Mouse (Mus musculus) hindbrain, embryonic 12.5 days (tissue): ENCODE measurements at regions not wholly inside any gene's neighbourhood (a gene's known extent, or its start where the extent isn't known, plus 50 kb on each side); places are given as distances from the start of the nearest gene placed in this dataset.

Experiments
- ATAC-seq: fragments of 200-750 bp; cut with Nextera tagmentation; 2 replicates; pipeline ENCODE4 v1.8.0; 2017; ENCODE audit warnings: moderate TSS enrichment; ENCODE audit not compliant: low FRiP score
- H3K27ac ChIP-seq: fragments of 300-500 bp; sonication (generic); 2 replicates; pipeline ENCODE4 v1.5.1; 2016; ENCODE audit warnings: mild to moderate bottlenecking
- H3K27me3 ChIP-seq: fragments of 300-500 bp; sonication (generic); 2 replicates; pipeline ENCODE4 v1.6.1; 2016; ENCODE audit warnings: mild to moderate bottlenecking
- H3K36me3 ChIP-seq: fragments of 300-500 bp; sonication (generic); 2 replicates; pipeline ENCODE4 v1.6.1; 2016; ENCODE audit warnings: mild to moderate bottlenecking
- H3K4me1 ChIP-seq: fragments of 300-500 bp; sonication (generic); 2 replicates; pipeline ENCODE4 v1.6.1; 2016
- H3K4me2 ChIP-seq: fragments of 300-500 bp; sonication (generic); replicated peaks from 2 replicates; pipeline ENCODE4 v1.6.1; 2016; ENCODE audit warnings: mild to moderate bottlenecking
- H3K4me3 ChIP-seq: fragments of 300-500 bp; sonication (generic); 2 replicates; pipeline ENCODE4 v1.5.1; 2016; ENCODE audit warnings: mild to moderate bottlenecking
- H3K9ac ChIP-seq: fragments of 300-500 bp; sonication (generic); 2 replicates; pipeline ENCODE4 v1.6.1; 2016; ENCODE audit warnings: mild to moderate bottlenecking, moderate library complexity
- H3K9me3 ChIP-seq: fragments of 300-500 bp; sonication (generic); replicated peaks from 2 replicates; pipeline ENCODE4 v1.6.1; 2016; ENCODE audit warnings: mild to moderate bottlenecking
- WGBS: fragments of 180-500 bp; shearing (Covaris S2); methylation state at CpG from one replicate; pipeline ENCODE4 v1.1.7; 2016; 5-methylcytosine and 5-hydroxymethylcytosine counted together

DNA sequence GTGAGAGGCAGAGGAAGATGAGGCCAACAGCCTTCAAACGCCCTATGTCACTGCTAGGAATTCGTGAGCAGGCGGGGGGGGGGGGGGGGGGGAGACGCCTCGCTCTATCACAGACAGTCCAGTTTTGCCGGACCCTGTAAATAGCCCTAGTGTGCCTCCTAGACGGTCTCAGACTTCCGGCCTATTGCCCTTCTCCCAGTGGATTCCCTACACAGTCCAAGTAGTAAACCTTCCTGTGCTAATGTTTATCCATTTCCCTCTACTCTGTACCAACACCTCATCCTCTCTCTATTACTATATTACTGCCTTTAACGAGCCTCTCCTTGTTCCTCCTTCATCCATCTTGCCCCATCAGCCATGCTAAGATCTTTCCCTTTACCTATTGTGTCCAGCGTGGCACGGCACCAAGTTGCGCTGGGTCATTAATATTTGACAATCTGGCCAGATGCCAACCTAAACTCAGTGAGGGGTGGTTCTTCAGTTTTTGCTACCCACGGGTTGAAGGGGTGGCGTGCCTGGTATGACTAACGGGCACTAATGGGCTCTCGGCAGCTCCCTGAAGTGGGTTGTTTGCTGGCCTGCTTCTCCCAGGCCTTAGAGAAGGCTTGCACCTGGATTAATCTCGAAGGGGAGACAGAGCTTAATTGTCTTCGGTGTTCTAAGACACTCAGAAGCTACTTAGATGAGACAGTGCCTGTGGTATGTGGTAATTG lies 220.0 kb upstream of the Tmem45b start:
- no peaks in the 10 kb centered on the region for H3K36me3 ChIP-seq
- no peak overlapping the region for H3K27ac ChIP-seq
- ATAC-seq = no peak
- peaks cover 17% of the 10 kb centered on the region for H3K27me3 ChIP-seq
- H3K9ac ChIP-seq = no peak overlapping the region
- WGBS = 51% methylated on average over 14 of the region's 18 CpGs
- H3K9me3 ChIP-seq = no peaks in the 10 kb centered on the region
- H3K4me3 ChIP-seq = no peak overlapping the region
- peaks cover 35% of the 10 kb centered on the region for H3K4me1 ChIP-seq
- H3K4me2 ChIP-seq = no peak overlapping the region

DNA sequence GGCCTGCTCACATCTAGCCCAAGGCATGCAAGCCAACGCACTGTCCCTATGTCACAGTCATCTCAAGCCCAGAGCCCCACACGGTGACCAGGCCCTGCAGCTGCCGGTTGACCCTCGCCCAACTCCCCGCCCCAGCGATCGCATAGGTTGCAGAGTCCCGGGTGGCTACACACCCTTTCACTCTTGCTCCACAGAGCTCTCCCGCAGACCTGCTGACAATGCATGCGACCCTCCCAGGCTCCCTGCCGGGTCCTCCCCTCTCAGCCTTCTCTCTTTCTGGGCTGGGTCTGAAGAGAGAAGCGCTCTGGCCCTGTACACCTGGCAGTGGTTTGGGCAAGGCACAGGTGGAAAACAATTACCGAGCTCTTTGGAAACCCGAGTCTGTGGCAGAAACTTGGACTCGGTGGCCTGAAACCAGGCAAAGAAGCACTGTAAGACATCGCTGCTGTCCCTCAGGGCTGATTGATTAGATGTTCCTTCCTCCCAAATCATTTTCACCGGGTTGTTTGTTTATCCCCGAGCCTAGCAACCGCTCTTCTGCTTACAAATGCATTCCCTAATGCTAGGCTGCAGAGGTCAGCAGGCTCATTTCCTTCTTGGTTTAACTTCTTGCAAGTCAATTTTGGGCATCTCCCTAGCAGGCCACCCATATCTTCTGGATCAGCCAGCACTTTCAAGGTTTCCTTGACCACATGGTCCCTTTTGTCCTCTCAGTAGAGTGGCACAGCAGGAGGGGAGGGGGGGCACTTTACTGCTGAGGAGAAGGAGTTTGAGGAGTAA lies 219.2 kb upstream of the Tmem45b start:
- no peak for ATAC-seq
- no peak overlapping the region for H3K27ac ChIP-seq
- peaks cover 33% of the 10 kb centered on the region for H3K4me1 ChIP-seq
- 0 out of 2 replicates have a peak overlapping the region, but pooled peaks have one; percentile 14 for H3K4me2 ChIP-seq
- H3K36me3 ChIP-seq = no peaks in the 10 kb centered on the region
- H3K9me3 ChIP-seq = no peaks in the 10 kb centered on the region
- no peak overlapping the region for H3K9ac ChIP-seq
- 4% methylated on average over 19 of the region's 19 CpGs for WGBS
- H3K4me3 ChIP-seq = no peak overlapping the region
- peaks cover 20% of the 10 kb centered on the region for H3K27me3 ChIP-seq

DNA sequence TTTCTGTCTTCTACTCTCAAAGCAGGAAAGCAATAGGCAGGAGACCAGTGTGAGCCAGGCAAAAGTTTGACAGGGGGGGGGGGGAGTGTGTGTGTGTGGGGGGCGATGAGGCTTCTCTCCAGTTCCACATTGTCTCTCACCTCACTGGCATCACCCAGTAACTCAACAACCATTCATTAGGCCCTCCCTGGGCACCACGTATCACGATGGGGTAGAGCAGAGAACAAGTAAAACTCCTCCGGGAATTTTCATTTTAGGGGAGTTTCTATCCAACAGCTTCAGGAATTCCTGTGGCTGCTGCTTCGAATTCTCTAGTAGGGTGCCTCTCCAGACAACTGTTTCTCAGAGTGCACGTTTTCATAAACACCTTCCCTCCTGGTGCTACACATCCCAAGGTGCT lies 218.6 kb upstream of the Tmem45b start:
- H3K4me1 ChIP-seq = peaks cover 27% of the 10 kb centered on the region
- WGBS = 28% methylated on average over 6 of the region's 6 CpGs
- H3K9ac ChIP-seq = no peak overlapping the region
- H3K4me2 ChIP-seq = 0 out of 2 replicates have a peak overlapping the region, but pooled peaks have one; percentile 14
- H3K9me3 ChIP-seq = no peaks in the 10 kb centered on the region
- no peaks in the 10 kb centered on the region for H3K36me3 ChIP-seq
- no peak for ATAC-seq
- no peak overlapping the region for H3K27ac ChIP-seq
- no peak overlapping the region for H3K4me3 ChIP-seq
- H3K27me3 ChIP-seq = peaks cover 20% of the 10 kb centered on the region

DNA sequence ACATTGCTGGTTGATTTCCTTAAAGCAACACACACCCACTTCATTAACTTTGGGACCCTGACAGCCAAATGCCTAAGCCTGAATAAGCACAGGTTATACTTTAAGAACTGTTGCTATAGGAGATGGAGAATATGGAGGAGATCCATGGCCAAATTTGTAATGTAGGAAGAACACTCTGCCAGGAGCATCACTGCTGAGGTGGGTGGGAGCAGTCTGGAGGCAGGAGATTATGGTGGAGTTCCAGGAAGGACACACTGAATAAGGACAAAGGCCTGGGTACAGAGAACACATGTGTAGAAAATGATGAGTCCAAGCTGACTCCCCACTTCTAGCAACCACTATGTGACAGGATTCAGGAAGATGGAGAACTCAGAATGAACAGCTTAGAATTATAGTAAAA lies 212.9 kb upstream of the Tmem45b start:
- Histone ChIP-seq H3K27me3 (peaks cover 8% of the 10 kb centered on the region), H3K9me3 (no peaks in the 10 kb centered on the region)
- ATAC-seq = no peak

DNA sequence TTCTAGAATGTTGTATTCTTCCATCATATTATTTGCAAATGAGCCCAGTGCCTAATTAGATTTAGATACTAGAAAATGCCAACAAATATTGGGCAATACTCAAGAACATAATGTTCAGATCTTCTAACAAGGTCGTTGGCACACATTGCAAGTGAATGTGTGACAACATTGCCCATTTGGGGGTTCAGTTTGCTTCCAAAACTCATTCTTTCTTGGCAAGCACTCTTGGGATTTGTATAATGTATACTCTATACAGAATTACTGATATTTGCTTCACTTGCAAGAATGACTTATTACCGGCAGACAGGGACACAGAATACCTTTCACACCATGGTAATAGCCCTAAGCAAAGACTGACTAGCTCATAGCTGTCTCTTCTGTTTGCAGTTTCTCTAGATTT lies 194.8 kb upstream of the Tmem45b start:
- Histone ChIP-seq H3K36me3 (no peaks in the 10 kb centered on the region), H3K9me3 (no peaks in the 10 kb centered on the region), H3K9ac (no peak overlapping the region), H3K27me3 (no peaks in the 10 kb centered on the region), H3K4me3 (no peak overlapping the region), H3K4me1 (no peaks in the 10 kb centered on the region), H3K27ac (no peak overlapping the region), H3K4me2 (no peak overlapping the region)
- no peak for ATAC-seq
- 83% methylated on average over 2 of the region's 2 CpGs for WGBS

More for the DNA sequence above, 212.9 kb upstream of the Tmem45b start:
- Histone ChIP-seq H3K9ac (no peak overlapping the region), H3K4me3 (no peak overlapping the region), H3K36me3 (no peaks in the 10 kb centered on the region), H3K4me1 (0 out of 2 replicates have a peak, but pooled peaks cover 2% of the 10 kb centered on the region), H3K27ac (no peak overlapping the region), H3K4me2 (no peak overlapping the region)

DNA sequence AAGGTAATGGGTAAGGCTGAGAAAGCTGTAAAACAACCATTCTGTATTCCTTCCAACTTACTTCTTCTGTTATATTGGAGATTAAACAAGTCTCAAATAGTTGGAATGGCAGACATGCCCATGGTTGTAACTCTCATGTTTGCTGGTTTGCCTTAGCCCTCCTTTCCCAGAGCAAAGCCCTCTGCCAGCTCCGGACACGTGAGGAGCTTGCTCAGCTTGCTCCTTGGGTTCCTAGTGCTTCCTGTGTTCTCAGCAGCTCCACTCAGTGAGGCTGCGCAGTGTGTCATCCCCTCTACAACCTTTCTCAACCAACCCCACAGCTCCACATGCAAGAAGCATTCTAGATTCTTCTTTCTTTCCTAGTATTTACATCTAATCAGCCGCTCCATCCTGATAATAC lies 193.3 kb upstream of the Tmem45b start:
- Histone ChIP-seq H3K27ac (no peak overlapping the region), H3K4me3 (no peak overlapping the region), H3K4me2 (no peak overlapping the region), H3K9me3 (no peaks in the 10 kb centered on the region), H3K36me3 (no peaks in the 10 kb centered on the region), H3K4me1 (no peaks in the 10 kb centered on the region), H3K9ac (no peak overlapping the region), H3K27me3 (no peaks in the 10 kb centered on the region)
- 86% methylated on average over 4 of the region's 4 CpGs for WGBS
- no peak for ATAC-seq

DNA sequence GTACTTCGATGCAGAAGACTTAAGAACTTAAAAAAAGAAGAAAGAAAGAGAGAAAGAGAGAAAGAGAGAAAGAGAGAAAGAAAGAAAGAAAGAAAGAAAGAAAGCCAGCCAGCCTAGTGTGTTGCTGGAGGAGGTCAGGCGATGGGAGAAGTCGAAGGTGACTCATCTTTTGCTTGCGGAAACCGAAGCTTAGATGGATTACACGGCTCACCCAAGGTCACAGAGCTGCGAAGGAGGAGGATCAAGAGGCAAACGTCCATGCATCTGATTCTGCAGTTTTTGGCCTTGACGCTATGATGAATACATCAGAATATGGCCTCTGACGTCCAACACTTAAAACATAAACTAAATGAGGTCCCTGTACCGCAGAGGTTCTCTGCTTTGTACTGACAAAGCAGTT lies 192.4 kb upstream of the Tmem45b start:
- Histone ChIP-seq H3K4me3 (no peak overlapping the region), H3K36me3 (no peaks in the 10 kb centered on the region), H3K27ac (no peak overlapping the region), H3K4me1 (no peaks in the 10 kb centered on the region), H3K27me3 (no peaks in the 10 kb centered on the region), H3K9ac (no peak overlapping the region), H3K4me2 (no peak overlapping the region), H3K9me3 (no peaks in the 10 kb centered on the region)
- ATAC-seq = no peak
- 84% methylated on average over 11 of the region's 11 CpGs for WGBS

DNA sequence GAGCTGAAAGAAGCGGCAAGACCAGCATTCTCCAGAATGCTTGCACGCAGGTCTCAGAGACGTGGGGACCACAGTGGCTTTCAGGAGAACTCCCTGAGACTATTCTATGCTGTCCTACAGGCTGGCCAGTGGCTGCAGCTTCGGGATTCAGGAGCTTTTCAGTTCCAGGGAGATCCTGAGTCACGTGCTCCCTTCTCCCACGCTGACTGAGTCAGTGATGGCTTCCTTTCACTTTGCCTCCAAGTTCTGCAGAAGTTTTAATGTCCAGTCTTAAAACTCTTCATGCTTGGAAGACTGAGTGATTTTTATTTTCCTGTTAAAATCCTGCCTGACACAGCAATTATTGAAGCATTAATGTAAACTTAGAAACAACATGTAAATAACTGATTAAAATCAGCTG lies 190.5 kb upstream of the Tmem45b start:
- Histone ChIP-seq H3K4me2 (no peak overlapping the region), H3K9ac (no peak overlapping the region), H3K9me3 (no peaks in the 10 kb centered on the region), H3K4me1 (no peaks in the 10 kb centered on the region), H3K27me3 (no peaks in the 10 kb centered on the region), H3K36me3 (no peaks in the 10 kb centered on the region), H3K4me3 (no peak overlapping the region), H3K27ac (no peak overlapping the region)
- no peak for ATAC-seq
- WGBS = 89% methylated on average over 6 of the region's 6 CpGs

DNA sequence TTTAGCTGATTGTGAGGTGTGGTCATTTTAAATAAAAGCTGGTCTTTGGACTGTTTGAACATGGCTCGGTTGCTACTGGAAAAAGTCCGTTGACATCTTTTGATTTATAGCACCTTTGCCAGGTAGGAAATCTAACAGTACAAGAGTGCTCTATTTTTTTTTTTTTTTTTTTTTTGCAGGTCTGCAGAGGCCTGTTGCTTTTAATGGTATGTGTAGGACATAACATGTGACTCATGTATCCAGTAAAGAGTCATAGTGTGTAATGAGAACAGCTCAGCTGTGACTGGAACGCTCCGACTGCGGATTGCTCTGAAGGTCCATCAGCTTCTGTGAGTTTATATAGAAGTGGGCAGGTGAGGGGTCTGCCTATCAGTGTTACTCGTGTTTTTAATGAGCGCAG lies 190.0 kb upstream of the Tmem45b start:
- Histone ChIP-seq H3K9ac (no peak overlapping the region), H3K36me3 (no peaks in the 10 kb centered on the region), H3K4me2 (no peak overlapping the region), H3K27ac (no peak overlapping the region), H3K9me3 (no peaks in the 10 kb centered on the region), H3K27me3 (no peaks in the 10 kb centered on the region), H3K4me3 (no peak overlapping the region), H3K4me1 (no peaks in the 10 kb centered on the region)
- 93% methylated on average over 7 of the region's 7 CpGs for WGBS
- no peak for ATAC-seq

DNA sequence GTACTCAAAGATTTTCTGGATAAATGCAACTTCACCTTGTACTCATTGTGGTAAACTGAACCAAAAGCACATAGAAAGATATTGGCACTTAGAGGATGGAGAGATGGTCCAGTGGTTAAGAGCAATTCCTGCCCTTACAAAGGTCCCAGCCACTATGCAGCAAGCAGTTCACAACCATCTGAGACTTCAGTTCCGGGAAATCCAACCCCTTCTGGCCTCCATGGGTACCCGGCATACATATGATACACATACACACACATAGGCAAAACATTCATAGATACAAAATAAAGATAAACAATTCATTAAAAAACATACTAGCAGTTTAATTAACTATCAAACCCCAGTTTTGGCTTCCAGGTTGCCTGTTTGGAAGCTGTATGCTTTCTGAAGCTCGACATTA lies 189.5 kb upstream of the Tmem45b start:
- Histone ChIP-seq H3K36me3 (no peaks in the 10 kb centered on the region), H3K9ac (no peak overlapping the region), H3K4me2 (no peak overlapping the region), H3K4me1 (no peaks in the 10 kb centered on the region), H3K27me3 (no peaks in the 10 kb centered on the region), H3K27ac (no peak overlapping the region), H3K9me3 (no peaks in the 10 kb centered on the region), H3K4me3 (no peak overlapping the region)
- ATAC-seq = no peak
- WGBS = 88% methylated on average over 3 of the region's 3 CpGs

DNA sequence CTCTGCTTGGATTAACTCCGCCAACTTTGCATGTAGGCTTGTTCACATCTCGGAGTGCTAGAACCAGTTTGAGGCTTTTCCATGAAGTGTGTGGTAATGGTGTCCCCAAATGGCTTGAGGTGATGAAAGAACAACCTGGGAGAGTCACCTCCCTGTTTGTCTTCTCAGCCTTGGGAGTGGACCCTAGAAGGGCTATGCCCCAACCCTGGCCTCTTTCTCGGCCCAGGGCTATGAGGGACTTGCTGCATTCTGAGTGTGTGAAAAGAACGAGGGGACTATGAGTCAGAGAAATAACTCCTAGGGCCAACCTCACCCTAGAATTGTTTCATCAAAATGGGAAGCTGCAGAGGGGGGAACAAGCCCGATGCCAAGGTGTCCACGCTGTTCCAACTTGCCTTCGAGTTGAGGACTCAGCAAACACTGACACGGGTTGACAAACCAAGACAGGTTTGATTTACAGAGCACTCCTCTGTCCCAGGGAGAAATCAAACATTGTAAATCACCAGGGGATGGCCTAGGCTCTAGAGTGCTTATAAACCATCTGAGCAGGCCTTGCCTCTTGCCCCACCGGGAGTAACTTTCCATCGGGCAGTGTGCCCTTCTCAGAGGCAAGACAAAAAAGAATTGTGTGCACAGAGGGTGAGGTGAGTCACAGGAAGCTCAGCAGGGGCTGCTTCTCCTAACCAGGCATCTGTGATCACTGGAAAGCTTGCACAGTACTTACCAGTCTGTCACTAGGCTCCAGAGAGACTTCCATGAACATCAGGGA lies 186.3 kb upstream of the Tmem45b start:
- no peak for ATAC-seq
- H3K27me3 ChIP-seq = no peaks in the 10 kb centered on the region
- no peak overlapping the region for H3K9ac ChIP-seq
- no peaks in the 10 kb centered on the region for H3K36me3 ChIP-seq
- H3K4me3 ChIP-seq = no peak overlapping the region
- no peak overlapping the region for H3K4me2 ChIP-seq
- WGBS = 89% methylated on average over 10 of the region's 10 CpGs
- H3K4me1 ChIP-seq = no peaks in the 10 kb centered on the region
- no peaks in the 10 kb centered on the region for H3K9me3 ChIP-seq
- H3K27ac ChIP-seq = no peak overlapping the region

DNA sequence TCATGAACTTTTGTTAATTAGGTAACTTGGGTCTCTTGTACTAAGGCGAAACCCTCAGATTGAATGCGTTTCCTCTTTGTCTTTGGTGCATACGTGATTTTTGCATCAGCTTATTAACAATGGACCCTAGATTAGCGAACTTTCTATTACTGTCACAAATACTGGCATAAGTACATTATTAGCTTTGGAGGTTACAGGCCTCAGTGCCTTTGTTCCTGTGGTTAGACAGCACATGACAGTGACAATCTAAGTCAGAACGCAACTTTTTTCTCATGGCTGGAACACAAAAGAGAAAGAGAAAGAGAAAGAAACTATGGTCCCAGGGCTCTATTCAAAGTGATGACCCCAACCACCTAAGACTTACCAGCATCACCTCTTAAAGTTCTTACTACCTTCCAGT lies 184.8 kb upstream of the Tmem45b start:
- no peak overlapping the region for H3K4me2 ChIP-seq
- H3K4me3 ChIP-seq = no peak overlapping the region
- H3K36me3 ChIP-seq = no peaks in the 10 kb centered on the region
- H3K4me1 ChIP-seq = no peaks in the 10 kb centered on the region
- WGBS = 93% methylated on average over 5 of the region's 5 CpGs
- H3K27ac ChIP-seq = no peak overlapping the region
- no peaks in the 10 kb centered on the region for H3K27me3 ChIP-seq
- H3K9ac ChIP-seq = no peak overlapping the region
- no peaks in the 10 kb centered on the region for H3K9me3 ChIP-seq
- ATAC-seq = no peak
